Mouse (Mus musculus) megakaryocyte-erythroid progenitor cell, adult 5-6 weeks (primary cell): ENCODE data around the gene Defb11. TPM values are rescaled to one million over a fixed set of nuclear protein-coding genes. Genes with fewer than 3 reads are reported as not detected.
A peak's percentile ranks its signal among the peaks of the same experiment; 100 is the strongest.
"Not testable (repeated sequence)": the region's sequence is repeated elsewhere in the genome, so short reads cannot be mapped to it uniquely, and the experiment has no call there.

Source experiments
- ATAC-seq: replicated peaks from 2 replicates; pipeline ENCODE4 v1.8.0; 2016; ENCODE audit warnings: mild to moderate bottlenecking, inconsistent platforms; ENCODE audit not compliant: severe bottlenecking, poor library complexity, low FRiP score, low TSS enrichment
- total RNA-seq, 2 experiments: library from RNA; stranded (forward) in 1 of 2; stranded (reverse) in 1 of 2; fragments of 200-1000, 215-1000 nt in 1 of 2; fragments of >200 nt in 1 of 2; fragmentation: Nextera tagmentation in 1 of 2; gene quantifications; 2 replicates each; pipeline ENCODE4 v1.2.3; 2014 to 2017

The Defb11 gene
- total RNA-seq (2014; fragmentation: Nextera tagmentation) (not detected in 2 replicates), total RNA-seq (2017) (not detected in 2 replicates)

DNA sequence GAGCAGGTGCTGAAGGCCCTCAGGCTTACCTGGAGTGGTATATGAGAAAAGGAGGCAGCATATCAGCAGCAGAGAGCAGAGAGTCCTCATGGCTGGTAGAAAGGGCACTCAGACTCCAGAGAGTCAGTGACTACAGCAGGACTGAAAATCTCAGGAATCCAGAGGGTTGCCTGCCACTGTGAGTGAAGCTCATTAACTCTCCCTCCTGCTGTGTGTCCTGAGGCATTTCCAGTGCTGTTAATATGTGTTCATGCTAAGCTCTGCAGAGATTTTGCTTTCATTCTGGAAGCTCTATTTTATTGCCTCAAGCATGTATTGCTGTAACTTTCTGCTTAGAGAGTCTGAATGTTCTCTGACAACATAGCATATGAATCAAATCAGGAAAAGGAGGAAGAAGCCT lies at the start of gene Defb11:
TSS of gene Defb11 (minus strand) at position 123 of the 400 bp plus-strand sequence.
- ATAC-seq: not testable (repeated sequence)

DNA sequence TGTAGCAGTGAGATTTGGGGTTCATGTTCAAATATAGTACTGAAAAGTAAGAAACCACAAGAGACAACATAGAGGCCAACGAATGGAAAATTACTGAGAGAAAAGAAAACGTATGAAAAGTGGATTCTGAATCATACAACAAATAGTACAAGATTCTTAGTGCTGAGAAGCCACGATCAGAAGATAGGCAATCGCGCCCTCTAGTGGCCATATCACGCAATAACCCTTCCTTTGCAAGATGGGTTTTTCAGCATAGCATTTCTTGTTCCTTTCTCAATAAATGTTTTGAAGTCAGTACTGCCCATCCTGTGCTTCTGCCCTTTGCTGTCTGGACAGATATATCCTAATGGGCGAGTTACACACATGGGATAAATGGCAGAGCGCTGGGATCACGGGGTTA lies 49.1 kb upstream of the Defb11 start:
- peak; percentile 61; the same call in 1 of the 2 replicates for ATAC-seq

DNA sequence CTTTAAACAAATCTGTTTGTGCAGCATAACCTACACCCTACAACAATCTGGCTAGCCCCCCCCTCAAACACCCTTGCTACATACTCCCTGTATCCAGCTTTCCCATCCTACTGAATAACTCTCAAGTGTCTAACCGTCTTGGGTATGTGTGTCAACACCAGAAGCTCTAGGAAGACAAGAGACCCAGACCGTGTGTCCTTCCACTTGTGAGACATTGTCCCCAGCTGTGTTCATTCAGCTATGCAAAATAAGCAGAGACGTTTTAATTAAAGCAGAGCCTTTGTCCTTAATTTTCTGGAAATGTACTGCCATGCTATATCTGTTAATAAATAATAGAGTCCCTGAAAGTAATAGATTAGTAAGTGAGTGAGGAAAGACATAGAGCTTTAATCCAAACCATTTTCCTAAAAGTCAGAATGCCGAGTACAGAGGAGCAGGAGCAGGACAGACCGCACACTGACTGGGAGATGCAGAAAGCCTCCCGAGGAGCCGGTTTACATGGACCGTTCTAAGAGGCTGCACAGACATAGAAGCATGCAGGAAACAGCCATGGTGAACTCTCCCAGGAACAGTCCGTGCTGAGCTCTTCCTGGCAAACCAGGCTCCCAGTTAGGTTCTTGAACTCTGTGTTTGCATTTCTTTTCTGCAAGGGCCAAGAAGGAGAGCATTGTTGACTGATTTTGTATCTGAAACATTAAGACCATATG lies 41.3 kb upstream of the Defb11 start:
- no peak for ATAC-seq

DNA sequence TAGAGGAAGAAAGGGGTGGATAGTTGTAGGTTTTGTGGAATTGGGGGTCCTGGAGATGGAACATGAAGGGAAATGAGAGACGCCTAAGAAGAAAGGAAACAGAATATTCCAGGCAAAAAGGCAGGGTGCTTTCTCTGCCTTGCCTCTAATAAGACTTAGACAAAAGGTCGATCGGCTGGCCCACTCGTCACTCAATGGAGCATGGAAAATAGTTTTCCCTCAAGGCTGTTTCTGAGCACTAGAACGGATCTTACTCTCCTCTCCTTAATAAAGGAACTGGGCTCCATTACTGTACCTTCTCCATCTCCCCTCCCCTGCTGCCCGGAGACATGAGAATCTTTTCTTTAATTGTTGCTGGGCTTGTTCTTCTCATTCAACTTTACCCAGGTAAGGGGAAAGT lies 40.2 kb upstream of the Defb11 start, which contains the start of gene Defb13:
TSS of gene Defb13 (plus strand) at position 301 of the 400 bp plus-strand sequence.
- no peak for ATAC-seq

DNA sequence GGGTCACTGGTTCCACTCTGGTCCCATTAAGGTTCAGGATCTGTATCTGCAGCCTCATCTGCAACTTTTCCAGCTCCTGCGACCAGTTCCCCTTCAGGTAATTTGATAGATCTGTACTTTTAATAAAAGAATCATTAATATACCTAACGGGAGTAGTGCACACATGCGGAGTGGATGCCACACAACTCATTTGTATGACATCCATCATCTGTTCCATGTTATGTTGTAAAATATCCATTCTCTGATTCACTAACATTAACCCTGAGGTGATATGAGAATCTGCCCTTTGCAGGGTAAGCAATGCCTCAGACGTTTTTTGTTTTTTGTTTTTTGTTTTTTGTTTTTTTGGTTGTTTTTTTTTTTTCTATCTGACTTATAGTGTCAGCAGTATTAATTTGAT lies 31.8 kb upstream of the Defb11 start, which contains the start of gene Defb35:
TSS of gene Defb35 (plus strand) at position 301 of the 400 bp plus-strand sequence.
- not testable (repeated sequence) for ATAC-seq

DNA sequence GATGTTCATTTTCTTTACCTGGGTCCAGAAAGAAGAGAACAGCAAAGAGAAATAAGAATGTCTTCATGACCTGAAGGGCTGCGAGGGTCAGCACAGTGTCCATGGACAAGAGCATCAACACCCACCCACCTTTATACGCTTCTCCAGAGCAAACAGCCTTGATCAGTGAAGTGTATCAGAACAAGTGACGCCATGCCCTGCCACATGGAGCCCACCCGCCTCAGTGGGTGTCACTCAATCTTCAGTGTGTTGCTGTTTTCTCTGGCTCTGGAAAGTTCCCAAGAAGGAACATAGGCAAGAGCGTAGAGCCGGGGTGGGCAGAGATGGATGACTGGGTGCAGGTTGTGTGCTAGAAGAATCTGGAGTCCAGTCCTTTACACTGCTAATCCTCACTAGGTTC lies 26.4 kb upstream of the Defb11 start, which contains the start of gene Defb15:
TSS of gene Defb15 (minus strand) at position 101 of the 400 bp plus-strand sequence.
- no peak for ATAC-seq

DNA sequence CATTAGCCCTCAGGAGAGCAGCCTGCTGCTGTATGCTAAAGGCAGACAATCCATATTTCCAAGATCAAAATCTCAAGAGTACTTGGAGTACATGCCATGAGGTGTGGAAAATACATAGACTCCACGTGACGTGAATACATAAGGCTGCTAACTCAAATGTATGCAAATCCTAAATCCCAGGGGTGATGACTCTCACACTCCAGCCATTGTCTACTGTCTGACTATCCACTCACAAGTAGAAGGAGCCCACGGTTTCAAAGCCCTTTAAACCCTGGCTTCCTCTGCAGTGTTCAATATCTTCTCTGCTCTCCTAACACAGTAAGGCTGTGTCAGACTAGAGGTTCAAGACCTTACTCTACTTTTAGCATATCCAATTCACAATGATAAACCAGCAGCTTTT lies 24.5 kb upstream of the Defb11 start:
- ATAC-seq: not testable (repeated sequence)

DNA sequence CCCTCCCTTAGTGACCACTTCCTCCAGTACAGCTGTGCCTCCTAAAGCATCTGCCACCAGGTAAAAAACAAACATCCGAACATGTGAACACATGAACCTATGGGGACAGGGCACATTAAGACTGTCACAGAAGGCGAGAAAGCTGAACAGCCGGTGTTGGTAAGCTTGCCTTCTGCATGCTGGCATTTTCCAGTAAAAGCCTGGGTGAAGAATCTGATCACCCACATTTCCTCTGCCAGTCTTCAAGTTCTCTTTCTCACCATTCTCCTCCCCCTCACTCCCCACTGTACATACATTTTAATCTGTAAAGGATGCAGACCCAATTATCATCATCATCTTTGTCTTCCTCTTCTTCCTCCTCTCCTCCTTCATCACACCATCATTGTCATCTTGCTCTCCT lies 9.4 kb upstream of the Defb11 start:
- no peak for ATAC-seq

DNA sequence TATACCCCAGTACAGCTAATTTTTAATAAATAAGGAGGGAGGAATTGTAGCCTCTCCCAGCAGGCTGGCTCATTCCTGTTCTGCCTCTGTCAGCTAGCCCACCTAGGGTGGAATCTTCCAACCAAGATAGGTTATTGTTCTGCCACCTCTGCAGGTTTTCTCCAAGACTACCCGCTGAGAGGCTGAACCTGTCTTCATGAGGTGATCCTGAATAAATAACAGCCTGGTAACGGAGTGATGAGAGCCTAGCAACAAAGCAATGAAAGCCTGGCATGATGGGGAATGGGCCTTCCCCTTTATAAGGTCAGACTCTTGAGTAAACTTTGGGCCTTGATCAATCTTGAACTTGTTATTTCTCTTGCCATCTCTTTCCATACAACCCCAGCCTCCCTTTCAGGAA lies 6.3 kb upstream of the Defb11 start:
- ATAC-seq: no peak

DNA sequence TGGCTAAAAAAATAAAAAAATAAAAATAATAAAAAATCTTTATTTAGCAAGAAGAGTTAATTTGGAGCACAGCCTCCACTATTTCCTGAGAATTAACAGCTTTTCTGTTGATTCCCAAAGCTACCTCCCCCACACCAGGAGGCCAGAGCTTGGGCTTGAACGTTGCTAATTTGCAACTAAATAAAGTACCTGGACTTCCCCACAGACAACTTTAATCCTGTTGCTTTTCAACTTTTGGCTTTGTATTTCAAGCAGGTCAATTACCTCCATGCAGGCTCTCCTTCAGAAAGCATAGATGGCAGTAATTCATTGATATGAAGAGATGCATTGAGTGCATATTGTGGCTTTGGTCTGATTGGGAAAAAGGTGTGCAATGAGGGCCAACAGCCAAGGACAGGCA lies 5.7 kb upstream of the Defb11 start:
- ATAC-seq: no peak

DNA sequence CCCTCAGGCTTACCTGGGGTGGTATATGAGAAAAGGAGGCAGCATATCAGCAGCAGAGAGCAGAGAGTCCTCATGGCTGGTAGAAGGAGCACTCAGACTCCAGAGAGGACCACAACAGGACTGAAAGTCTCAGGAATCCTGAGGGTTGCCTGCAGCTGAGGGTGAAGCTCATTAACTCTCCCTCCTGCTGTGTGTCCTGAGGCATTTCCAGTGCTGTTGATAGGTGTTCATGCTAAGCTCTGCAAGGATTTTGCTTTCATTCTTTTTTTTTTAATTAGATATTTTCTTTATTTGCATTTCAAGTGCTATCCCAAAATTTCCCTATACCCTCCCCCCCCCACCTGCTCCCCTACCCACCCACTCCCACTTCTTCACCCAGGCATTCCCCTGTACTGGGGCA lies 20.9 kb downstream of the Defb11 start, which contains the start of gene Defb9:
TSS of gene Defb9 (minus strand) at position 101 of the 400 bp plus-strand sequence.
- not testable (repeated sequence) for ATAC-seq

DNA sequence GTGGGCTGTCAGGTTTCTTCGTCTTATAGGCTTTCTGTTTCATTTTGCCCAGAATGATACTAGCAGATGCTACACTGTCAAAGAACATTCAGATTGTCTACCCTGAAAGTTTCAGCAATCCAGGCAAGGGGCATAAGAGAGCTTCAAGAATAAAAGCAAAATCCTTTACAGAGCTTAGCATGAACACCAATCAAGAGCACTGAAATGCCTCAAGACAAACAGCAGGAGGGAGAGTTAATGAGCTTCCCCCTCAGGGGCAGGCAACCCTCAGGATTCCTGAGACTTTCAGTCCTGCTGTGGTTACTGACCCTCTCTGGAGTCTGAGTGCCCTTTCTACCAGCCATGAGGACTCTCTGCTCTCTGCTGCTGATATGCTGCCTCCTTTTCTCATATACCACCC lies 47.6 kb downstream of the Defb11 start, which contains the start of gene Defb10:
TSS of gene Defb10 (plus strand) at position 316 of the 400 bp plus-strand sequence.
- not testable (repeated sequence) for ATAC-seq

Other genes starting within 250 kb of the Defb11 start
- gene Defa34, start 240.6 kb downstream of the Defb11 start, total RNA-seq (2014; fragmentation: Nextera tagmentation): not detected in 2 replicates
- not detected in 2 replicates for gene Defa34, start 240.6 kb downstream of the Defb11 start, total RNA-seq (2017)
- not detected in 2 replicates for gene AY761184, start 202.8 kb downstream of the Defb11 start, total RNA-seq (2014; fragmentation: Nextera tagmentation)
- gene AY761184, start 202.8 kb downstream of the Defb11 start, total RNA-seq (2017): not detected in 2 replicates
- gene Defa24, start 171.9 kb downstream of the Defb11 start, total RNA-seq (2014; fragmentation: Nextera tagmentation): not detected in 2 replicates
- not detected in 2 replicates for gene Defa24, start 171.9 kb downstream of the Defb11 start, total RNA-seq (2017)
- not detected in 2 replicates for gene Defb50, start 82.9 kb downstream of the Defb11 start, total RNA-seq (2014; fragmentation: Nextera tagmentation)
- gene Defb50, start 82.9 kb downstream of the Defb11 start, total RNA-seq (2017): not detected in 2 replicates
- not detected in 2 replicates for gene Defb2, start 66.5 kb downstream of the Defb11 start, total RNA-seq (2014; fragmentation: Nextera tagmentation)
- gene Defb2, start 66.5 kb downstream of the Defb11 start, total RNA-seq (2017): not detected in 2 replicates
- not detected in 2 replicates for gene Defb10, start 47.5 kb downstream of the Defb11 start, total RNA-seq (2014; fragmentation: Nextera tagmentation)
- gene Defb10, start 47.5 kb downstream of the Defb11 start, total RNA-seq (2017): not detected in 2 replicates
- not detected in 2 replicates for gene Defb9, start 21.0 kb downstream of the Defb11 start, total RNA-seq (2014; fragmentation: Nextera tagmentation)
- gene Defb9, start 21.0 kb downstream of the Defb11 start, total RNA-seq (2017): not detected in 2 replicates
- not detected in 2 replicates for gene Defb15, start 26.3 kb upstream of the Defb11 start, total RNA-seq (2014; fragmentation: Nextera tagmentation)
- gene Defb15, start 26.3 kb upstream of the Defb11 start, total RNA-seq (2017): not detected in 2 replicates
- gene Defb35, start 31.9 kb upstream of the Defb11 start, total RNA-seq (2014; fragmentation: Nextera tagmentation): not detected in 2 replicates
- not detected in 2 replicates for gene Defb35, start 31.9 kb upstream of the Defb11 start, total RNA-seq (2017)
- gene Defb13, start 40.4 kb upstream of the Defb11 start, total RNA-seq (2014; fragmentation: Nextera tagmentation): not detected in 2 replicates
- gene Defb13, start 40.4 kb upstream of the Defb11 start, total RNA-seq (2017): not detected in 2 replicates
- gene Fam90a1a, start 52.3 kb upstream of the Defb11 start, total RNA-seq (2014; fragmentation: Nextera tagmentation): not detected in 2 replicates
- gene Fam90a1a, start 52.3 kb upstream of the Defb11 start, total RNA-seq (2017): not detected in 2 replicates
- not detected in 2 replicates for gene Ccdc70, start 63.4 kb upstream of the Defb11 start, total RNA-seq (2014; fragmentation: Nextera tagmentation)
- gene Ccdc70, start 63.4 kb upstream of the Defb11 start, total RNA-seq (2017): not detected in 2 replicates
- gene Atp7b, start 153.9 kb upstream of the Defb11 start, total RNA-seq (2014; fragmentation: Nextera tagmentation): 50.4 and 51.5 TPM in 2 replicates
- gene Atp7b, start 153.9 kb upstream of the Defb11 start, total RNA-seq (2017): 14.3 and 29.1 TPM in 2 replicates
- 15.7 and 19.1 TPM in 2 replicates for gene Alg11, start 154.3 kb upstream of the Defb11 start, total RNA-seq (2014; fragmentation: Nextera tagmentation)
- 19.9 and 22.9 TPM in 2 replicates for gene Alg11, start 154.3 kb upstream of the Defb11 start, total RNA-seq (2017)
- gene Nek5, start 218.6 kb upstream of the Defb11 start, total RNA-seq (2014; fragmentation: Nextera tagmentation): not detected in 2 replicates
- gene Nek5, start 218.6 kb upstream of the Defb11 start, total RNA-seq (2017): not detected in 2 replicates